Mouse (Mus musculus) MEL (cell line): ENCODE measurements around the gene Hilpda.

Experiments used
- CTCF ChIP-seq, 3 experiments: IDR thresholded peaks in 2 of 3; conservative IDR thresholded peaks in 1 of 3; 2 replicates each; pipeline ENCODE4 v1.5.1; 2011 to 2012; ENCODE audit warnings: low read length in 3 of 3, low read depth in 2 of 3, mild to moderate bottlenecking in 2 of 3, improper control_type of control experiment in 1 of 3, inconsistent platforms in 1 of 3, mixed read lengths in 1 of 3, moderate library complexity in 1 of 3; ENCODE audit not compliant: control insufficient read depth in 1 of 3, insufficient read depth in 1 of 3, poor library complexity in 1 of 3, severe bottlenecking in 1 of 3
- GATA1 ChIP-seq: IDR thresholded peaks from 2 replicates; pipeline ENCODE4 v1.6.1; 2011; ENCODE audit warnings: low read depth, low read length, improper control_type of control experiment
- HCFC1 ChIP-seq: IDR thresholded peaks from 2 replicates; pipeline ENCODE4 v1.6.1; 2012; ENCODE audit warnings: low read depth, mild to moderate bottlenecking, inconsistent platforms, low read length, improper control_type of control experiment, moderate library complexity
- JUND ChIP-seq: IDR thresholded peaks from 2 replicates; pipeline ENCODE4 v1.6.1; 2011; ENCODE audit warnings: low read depth, mild to moderate bottlenecking, improper control_type of control experiment, low read length
- POLR2A ChIP-seq, 2 experiments: IDR thresholded peaks; 2 replicates each; pipeline ENCODE4 v1.6.1; 2011 to 2012; ENCODE audit warnings: low read length in 2 of 2, mild to moderate bottlenecking in 2 of 2, control low read depth in 1 of 2, improper control_type of control experiment in 1 of 2, low read depth in 1 of 2, moderate library complexity in 1 of 2; ENCODE audit not compliant: control insufficient read depth in 1 of 2, insufficient read depth in 1 of 2, poor library complexity in 1 of 2

DNA sequence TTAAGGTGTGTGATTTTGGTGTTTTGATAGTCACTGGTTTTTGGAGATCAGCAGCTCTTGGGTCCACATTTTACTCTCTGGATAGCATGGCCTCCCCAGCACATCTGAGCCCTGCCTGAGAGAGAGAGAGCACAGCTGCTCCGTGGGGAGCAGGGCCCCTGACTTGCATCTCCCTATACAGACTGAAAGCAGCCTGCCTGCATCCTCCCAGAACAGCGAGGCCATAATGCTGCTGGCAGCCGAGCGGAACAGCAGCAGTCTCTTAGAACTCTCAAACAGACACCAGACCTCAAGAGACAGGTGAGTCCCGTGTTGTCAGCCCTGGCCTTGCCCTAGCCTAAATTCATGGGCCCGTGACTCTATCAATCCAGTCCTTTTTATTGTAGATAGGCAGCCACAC, 15.2 kb downstream of the Hilpda start:
- no peak for TF ChIP-seq JUND
- no peak for TF ChIP-seq GATA1
- TF ChIP-seq POLR2A (IDR thresholded peaks at IDR 0.05; ENCODE audit: control insufficient read depth in 1 of 2, insufficient read depth in 1 of 2, low read depth in 1 of 2, low read length in 2 of 2, poor library complexity in 1 of 2): no peak
- no peak for TF ChIP-seq CTCF (IDR thresholded peaks at IDR 0.05 in 2 of 3, conservative IDR thresholded peaks at IDR 0.05 in 1 of 3; ENCODE audit: control insufficient read depth in 1 of 3, insufficient read depth in 1 of 3, low read depth in 2 of 3, low read length in 3 of 3, poor library complexity in 1 of 3, severe bottlenecking in 1 of 3)
- TF ChIP-seq HCFC1: no peak
